Mouse (Mus musculus): ENCODE measurements at regions not wholly inside any gene's neighbourhood (a gene's known extent, or its start where the extent isn't known, plus 50 kb on each side); places are given as distances from the start of the nearest gene placed in this dataset.
A peak's percentile ranks its signal among the peaks of the same experiment; 100 is the strongest.
"Not testable (repeated sequence)": the region's sequence is repeated elsewhere in the genome, so short reads cannot be mapped to it uniquely, and the experiment has no call there.

DNA sequence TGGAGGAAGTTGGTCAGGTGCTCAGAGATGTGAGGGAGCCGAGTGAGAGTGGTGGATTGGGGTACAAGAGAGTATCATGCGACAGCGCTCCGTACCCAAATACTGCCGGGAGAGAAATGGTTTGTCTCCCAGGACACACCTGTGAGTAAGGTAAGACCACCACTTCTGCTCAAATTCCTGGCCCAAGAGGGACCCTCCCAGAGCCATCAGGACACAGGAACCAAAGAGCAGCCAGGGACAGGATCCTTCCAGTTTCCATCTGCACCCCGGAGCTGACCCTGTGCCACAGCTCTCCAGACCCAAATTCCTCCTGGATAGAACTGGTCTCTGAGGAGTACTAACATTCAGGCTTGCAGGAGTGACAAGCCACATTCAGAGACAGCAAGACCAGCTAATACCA, 185.2 kb upstream of the Peli2 start:
- no peak for DNase-seq

DNA sequence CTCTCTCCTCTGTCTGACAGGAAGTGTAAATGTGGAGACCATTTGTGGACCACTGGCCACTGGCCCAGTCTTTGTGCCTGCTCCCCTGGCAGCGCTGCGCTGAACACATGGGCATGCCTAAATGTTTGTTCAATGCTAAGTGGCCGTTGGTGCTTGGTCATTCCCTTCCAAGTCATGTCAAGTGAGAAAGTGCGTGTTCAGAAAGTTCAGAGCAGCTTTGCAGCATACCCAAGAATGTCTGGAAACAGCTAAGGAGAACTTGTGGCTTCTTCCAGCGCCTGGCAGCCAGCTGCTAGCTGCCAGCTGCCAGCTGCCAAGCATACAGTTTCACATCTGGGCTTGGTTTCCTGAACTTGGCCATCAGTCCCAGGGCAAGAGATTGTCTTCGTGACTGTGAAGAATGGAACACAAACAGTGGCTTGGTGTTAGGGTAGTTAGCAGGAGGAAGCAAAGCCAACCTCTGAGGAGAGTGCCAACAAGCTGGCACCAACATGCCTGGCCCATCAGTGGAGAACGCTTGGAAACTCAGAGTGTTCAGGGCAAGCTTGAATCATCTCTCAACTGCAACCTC, 183.5 kb upstream of the Peli2 start:
- DNase-seq: peak; percentile 14 to 43

DNA sequence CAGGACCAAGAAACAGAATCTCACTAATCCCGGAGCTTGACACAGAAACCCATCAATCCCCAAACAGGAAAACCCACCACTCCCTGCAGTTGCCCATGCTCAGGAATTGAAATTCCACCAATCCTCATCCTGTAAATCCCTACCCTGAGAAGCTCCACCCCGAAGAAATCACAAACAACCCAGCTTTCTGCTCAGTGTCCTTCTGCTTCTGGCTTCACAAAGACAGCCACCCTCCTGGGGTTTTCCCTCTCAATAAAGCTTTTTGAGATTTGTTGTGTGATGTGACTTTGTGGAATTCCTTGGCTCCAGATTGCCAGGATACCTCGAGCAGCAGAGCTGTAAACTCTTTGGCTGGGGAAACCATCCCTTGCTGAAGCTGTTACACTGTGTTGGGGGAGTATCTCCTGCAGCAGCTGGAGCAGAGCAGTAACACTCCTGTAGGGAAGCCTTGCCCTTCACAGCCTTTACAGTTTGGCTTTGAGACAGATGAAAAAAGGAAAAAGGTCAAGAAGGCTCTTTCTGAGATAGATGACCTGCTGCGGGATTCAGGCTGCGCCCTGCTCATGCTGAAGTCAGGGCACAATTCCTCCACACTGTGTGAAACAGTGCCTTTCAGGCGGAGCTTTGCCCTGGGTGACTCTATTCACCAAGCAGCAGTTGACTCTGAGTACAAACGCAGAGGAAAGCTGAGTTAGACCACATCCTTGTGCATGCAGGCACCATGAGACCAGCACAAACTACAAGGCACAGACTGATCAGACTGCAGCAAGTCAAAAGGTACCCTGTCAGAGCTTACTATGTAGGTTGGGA, 180.6 kb upstream of the Peli2 start:
- DNase-seq: no peak

DNA sequence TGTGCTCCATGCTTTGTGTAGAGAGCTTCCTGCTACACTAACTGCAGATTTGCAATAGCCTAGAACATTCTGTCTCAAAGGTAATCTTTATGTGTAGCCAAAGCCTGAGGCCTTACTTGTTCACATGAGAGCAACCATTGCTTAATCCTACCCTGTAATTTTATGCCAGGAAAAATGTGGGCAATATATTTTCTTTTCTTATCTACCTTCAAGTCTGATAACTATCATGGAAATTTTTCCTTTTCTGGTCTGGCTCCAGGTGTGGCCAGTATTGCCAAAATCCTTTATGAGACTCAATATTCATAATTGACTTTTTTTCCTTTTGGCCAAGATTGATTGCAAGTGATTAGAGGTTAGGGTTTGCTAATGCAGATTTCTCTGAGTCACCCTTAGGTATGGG, 178.0 kb upstream of the Peli2 start:
- DNase-seq: no peak

DNA sequence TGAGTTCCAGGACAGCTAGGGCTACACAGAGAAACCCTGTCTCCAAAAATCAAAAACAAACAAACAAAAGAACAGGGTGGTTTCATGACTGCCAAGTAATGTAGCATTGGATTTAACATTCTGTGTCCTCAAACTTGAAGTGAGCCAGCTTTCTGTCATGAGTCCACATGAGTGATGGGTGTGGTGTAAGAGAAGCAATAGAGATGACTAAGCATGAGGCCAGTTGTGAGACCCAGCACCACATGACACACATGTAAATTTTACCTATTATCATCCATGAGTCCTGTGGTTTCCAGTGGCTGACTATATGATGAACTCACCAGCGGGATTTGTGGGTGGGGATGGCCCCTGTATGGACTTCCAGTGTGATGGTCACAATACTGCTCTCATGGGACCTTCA, 176.0 kb upstream of the Peli2 start:
- no peak for DNase-seq

DNA sequence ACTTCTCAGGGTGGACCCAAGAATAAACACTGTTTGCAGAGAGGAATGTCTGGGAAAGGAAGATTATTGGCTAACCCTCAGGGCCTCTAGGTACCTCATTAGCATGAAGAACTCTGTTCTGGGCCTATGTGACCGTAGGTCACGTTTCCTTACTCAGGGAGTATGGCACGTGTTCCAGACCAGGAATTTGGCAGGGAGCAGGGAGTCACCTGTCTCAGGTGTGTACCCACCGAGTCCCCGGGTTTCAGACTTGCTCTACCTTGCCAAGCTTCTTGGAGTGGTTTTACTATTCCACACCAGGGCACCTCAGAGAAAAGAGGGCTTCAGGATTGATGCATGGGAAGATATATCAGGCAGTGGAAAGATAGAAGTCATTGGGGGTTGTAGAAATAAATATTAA, 169.6 kb upstream of the Peli2 start:
- DNase-seq: no peak

DNA sequence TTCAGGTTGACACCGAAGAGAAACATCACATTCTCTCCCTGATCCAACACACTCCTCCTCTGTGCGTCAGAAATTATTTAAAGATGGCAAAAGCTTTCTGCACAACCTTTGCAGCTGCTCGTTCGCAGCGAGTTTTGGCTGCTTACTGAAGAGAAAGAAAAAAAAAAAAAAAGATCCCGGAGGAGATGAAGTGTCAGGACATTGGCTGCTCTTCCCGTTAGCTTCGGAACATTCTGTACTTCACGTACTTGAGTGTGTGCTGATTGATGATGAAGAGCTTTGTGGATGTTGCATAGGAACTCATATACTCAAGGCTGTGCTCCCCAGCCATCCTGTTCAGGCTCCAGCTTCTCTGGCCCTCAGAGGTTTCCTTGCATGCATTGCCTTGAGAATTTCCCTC, 162.5 kb upstream of the Peli2 start:
- peak; percentile 22 to 43 for DNase-seq

DNA sequence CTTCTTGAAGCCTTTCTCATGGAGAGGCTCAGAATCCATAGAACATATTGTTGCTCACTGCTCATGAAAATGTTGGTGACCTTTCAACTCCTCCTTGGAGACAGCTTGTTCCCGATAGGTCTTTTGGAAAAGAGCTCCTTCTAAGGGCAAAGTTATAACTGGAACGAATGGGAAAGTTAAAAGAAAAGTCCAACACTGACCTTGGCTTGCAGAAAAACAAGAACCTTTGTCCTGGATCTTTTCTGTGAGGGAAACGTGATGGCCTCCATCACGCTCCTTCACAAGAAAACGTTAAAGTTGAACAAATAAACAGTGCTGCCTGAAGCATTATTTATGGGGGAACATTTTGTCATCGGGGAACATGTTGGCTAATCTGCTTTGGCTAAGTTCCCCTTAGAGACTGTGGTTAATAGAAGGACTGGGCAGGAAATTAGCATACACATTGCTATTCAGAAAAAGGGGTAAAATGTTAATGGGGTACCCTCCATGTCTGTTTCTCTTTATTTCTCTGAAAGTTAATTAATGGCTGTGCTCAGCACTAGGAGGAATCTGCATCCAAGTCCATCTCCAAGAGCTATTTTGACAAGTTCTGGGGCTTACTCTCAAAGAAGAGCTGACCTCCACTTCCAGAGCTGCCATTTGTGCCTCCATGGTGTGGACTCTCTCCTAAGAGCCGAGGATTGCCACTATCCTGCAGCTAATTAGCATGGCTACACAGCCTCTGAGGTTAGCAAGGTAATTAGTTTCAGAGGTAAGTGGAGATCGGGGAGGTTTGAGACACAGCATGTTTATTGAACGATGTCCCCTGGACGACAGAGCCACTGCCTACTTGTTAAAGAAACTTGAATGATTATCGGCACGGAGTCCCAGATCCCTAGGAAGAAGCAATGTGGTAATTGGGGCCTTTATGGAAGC, 161.0 kb upstream of the Peli2 start:
- DNase-seq: peak in 1 of 2 experiments; percentile 24

DNA sequence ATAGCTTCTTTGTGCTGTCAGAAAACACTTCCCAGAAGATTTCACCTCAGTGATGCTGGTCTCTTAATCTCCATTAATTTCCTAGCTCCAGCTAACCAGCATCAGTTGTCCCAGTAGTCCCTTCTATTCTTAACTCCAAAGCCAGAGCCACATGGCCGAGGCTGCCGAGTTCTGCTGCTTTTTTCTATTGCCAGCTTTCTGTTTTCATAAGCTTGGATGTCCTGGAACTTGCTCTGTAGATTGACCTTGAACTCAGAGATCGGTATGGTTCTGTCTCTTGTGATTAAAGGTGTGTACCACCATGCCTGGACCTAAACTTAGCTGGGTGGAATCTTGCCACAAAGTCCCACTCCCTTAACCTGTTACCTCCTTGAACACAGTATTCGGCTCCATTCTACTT, 155.8 kb upstream of the Peli2 start:
- DNase-seq: not testable (repeated sequence)

DNA sequence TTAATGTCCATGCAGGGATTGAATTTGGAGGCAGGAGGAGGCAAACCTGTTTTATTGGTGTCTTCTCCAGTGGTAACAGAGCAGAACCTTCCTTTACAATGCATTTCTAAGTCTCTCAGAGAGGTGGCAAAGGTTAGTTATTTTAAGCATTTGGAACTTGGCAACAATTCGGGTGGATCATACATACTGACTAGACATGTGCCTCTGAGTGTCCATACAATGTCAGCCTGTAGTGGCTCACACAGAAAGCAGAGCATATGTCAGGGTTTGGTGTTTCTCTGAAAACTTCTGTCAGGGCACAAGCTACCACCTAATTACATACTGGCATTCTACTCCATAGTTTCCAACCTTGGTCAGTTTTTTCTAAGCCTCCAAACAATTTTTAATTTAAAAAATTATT, 150.8 kb upstream of the Peli2 start:
- DNase-seq: no peak

DNA sequence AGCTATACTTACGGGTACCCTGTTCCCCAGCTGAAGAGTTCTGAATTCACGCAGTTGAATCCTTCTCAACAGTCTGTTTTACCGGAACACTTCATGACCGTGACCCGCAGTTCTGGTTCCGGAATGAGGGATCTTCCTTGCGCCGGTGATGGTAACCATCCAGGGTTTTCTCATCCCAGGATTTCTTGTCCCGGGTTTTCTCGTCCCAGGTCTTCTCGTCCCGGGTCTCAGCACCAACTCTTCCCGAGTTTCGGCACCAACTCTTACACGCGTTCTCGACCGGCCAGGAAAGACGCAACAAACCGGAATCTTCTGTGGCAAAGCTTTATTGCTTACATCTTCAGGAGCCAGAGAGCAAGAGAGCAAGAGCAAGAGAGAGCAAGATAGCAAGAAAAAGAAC, 147.5 kb upstream of the Peli2 start:
- not testable (repeated sequence) for DNase-seq

DNA sequence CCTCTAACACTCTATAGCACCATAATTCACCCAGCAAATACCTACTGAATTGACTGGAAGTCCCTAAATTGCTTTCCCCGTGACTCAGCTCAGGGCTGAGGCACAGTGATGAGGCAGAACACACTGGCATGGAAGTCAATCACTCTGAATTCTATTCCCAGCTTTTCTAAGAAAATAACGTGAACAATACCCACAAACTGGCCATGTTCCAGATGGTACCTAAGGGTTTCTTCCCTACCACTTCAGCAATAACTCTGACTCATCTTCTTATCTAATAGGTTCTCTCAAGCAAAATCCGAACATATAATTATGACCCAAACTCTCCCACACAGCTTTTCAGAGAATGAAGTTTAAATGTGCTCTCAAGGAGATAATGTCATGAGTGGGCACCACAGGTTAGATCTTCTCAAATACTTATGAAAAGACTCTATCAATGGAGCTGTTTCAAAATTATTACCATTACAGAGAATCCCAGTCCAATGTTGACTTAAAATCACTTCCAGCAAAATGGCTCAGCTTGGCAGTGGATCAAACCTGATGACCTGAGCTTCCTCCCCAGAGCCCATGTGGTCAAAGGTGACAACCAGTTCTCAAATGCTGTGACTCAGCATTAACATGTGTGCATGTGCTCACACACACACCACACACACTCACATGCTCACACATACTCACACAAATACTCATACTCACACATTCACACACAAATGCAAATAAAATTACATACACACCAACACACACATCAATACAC, 137.5 kb upstream of the Peli2 start:
- DNase-seq: no peak

DNA sequence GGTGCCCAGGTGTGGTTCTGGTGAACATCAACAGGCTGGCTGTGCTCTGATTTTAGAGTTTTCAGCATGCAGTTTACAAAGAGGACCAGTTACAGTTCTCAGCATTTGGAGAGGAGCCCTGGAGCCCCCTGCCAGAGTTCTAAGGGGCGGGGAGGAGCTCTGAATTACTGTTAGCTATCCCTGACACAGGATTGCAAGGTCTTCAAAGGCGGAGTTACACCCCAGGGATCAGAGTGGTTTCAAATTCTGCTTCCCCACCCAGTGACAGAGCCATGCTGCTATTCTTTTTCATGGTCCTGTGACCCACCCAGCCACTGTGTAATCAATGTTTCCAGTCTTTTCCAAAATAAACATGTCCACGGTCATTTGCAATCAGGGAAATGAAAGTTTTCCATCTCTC, 134.1 kb upstream of the Peli2 start:
- peak in 1 of 2 experiments; percentile 17 for DNase-seq

DNA sequence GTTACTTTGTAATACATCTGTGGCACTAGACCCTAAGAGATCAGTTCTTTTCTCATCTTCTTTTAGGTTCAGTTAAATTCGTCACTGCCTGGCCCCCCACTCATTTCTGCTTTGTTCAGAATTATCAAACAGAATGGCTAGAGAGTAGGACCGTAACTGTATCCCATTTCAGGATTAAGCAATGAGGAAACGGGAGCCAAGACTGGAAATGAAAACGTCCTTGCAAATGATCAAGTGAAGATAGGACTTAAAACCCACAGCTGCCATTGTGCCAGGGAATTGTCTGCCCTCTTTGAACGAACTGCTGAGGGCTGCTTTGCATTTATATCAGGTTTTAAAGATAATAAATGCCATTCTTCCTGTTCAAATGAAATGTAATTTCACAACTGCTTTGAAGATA, 133.7 kb upstream of the Peli2 start:
- peak in 1 of 2 experiments; percentile 18 for DNase-seq

DNA sequence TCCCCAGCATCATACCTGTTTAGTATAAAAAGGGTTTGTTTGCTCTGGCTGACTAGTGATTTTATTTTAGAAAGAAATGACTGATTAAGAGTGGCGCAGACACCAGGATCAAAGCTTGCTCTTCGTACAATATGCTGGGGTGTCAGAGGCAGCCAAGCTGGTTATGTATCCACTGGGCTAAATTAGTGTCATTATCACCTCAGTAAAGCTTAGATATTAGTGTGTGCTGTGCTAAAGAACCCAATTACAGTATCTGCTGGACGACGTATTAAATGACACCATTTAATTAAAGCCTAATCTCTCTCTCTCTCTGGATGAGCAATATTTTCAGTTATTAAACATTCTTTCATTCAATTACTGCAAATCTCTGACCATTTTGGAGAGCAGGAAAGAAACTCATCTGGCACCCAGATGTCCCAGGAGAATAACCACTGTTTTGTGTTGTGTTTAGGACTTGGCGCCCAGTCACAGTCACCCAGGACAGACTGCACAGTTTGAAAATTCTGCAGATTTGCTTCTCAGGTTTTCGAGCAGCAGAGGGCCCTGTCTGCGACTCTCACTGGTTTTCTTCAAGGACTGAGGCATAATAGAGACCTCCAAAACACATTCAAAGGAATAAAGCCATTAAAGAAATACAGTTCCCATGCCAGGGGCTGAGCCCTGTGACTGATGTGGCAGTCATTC, 133.1 kb upstream of the Peli2 start:
- DNase-seq: no peak

DNA sequence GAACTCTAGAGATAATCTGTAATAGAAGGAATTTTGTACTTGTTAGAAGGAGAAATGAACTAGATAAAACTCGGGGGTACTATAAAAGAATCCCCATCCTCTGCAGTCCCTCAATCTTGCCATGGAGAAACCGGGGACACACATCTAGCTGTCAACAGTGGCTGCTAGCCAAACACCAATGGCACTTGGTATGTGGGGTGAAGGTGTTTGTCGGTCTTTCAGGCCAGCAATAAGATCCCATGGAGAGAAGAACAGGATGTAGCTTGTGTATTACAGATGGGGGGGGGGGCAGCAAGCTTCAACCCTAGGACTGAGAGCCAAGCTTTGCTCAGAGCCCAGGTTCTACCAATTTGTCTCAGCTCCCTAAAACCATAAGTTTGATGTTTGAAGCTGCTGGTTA, 132.5 kb upstream of the Peli2 start:
- DNase-seq: no peak

DNA sequence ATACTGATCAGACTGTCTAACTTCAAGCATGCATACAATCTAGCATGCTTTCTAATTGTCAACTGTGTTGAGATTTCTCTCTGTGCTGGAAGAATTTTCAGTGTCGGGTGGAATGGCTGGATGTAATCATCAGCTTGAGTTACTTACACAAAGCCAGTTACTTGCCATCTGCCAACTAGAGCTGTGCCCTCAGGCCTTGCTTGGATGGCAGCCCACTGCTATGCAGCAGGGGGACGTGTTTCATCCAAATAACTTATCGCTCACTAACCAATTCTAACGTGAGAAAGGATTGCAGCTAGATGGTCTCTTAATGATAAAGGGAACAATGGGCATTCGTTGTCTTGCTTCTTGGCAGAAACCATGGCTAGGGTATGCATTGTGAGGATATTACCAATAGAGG, 131.3 kb upstream of the Peli2 start:
- no peak for DNase-seq

DNA sequence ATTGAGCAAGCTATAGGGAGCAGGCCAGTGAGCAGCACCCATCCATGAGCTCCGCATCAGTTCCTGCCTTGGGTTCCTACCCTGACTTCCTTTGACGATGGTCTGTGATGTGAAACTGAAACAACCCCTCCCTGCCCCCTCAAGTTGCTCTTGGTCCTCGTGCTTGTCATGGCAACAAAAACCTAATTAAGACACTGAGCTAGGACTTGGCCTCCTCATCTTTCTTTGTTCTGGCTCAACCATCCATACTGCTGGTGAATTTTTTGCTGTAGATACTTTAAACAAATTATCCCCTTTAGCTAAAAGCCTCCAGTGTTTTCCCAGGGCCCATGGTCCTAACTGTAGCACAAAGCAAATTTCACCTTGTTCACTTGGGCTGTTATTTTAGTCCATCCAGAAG, 129.9 kb upstream of the Peli2 start:
- no peak for DNase-seq

DNA sequence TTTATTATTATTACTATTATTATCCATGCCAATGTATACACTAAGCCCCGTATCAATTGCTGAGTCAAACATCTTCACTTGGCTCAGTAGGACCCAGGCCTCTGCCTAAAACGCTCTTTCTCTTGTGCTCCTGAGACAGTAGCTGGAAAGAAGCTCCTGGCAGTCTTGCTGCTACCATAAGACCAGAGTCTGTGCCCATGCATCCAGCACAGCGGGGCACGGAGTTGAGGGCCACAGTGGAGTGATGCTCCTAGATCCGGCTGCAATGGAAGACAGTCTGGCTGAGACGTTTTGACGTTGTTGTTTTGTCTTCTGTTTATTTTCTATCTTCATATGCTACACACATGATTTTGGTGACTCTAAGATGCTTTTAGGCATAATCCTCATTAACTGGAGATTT, 129.1 kb upstream of the Peli2 start:
- DNase-seq: no peak

DNA sequence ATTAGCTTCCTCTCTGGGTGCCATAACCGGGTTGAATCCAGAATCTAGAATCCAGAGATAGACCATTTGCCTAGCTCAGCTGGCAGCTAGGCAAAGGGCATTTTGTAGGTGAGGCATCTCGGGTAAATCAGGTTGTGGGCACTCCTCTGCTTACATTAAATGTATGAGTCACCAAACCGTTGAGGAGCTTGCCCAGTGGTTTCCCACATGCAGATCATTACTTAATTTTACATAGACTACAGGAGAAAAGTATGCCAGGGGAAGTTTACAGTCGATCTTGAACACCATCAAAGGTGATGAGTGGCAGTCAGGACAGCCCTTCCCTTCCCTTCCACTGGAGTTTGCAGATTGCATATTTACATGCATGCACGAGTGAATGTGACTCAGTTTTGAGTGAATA, 128.5 kb upstream of the Peli2 start:
- DNase-seq: no peak

DNA sequence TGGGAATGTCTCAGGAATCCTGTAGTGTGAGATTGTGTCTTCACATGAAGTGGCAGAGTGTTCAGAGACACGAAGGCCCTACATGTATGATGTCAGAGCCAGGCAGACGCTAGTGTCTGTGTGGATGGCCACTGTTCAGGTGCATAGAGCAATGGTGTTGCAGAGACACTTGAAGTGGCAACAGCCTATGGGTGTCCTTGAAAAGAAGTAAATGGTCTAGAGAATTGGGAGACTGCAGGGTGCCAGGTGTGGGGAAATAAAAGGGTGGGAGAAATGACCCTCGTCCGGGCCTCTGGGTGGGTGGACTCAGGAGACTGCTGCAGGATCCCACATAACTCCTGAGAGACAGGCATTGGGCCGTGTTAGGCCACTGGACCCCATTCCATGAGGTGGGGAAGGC, 127.8 kb upstream of the Peli2 start:
- DNase-seq: no peak

DNA sequence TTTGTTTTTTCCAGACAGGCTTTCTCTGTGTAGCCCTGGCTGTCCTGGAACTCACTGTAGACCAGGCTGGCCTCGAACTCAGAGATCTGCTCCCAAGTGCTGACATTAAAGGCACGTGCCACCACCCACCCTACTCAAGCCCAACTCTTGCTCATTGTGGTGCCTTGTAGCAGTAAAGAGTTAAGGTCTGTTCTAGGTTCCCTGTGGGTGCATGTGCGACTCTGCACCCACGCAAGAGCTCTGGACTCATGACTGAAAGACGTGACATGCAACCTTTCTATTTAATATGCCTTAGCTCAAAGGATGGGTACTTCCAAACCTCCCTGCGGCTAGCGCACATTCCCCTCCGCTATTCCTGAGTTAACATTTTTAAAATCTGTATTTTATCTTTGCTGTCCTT, 121.7 kb upstream of the Peli2 start:
- no peak for DNase-seq
